Mouse (Mus musculus) kidney, adult 11 months (tissue): ENCODE results near the gene 1700028K03Rik.
A peak's percentile ranks its signal among the peaks of the same experiment; 100 is the strongest.

Source experiments
- DNase-seq: peaks from one replicate; pipeline ENCODE4 v3.0.0; 2022

The 1700028K03Rik gene

GRCm38 (mm10) chr5:107547955-107548354, 13.4 kb downstream of the 1700028K03Rik start:
- DNase-seq, result no peak

- DNase-seq, result no peak
Observed at GRCm38 (mm10) chr5:107548444-107548843, 13.9 kb downstream of the 1700028K03Rik start.

- no peak for DNase-seq
Observed at GRCm38 (mm10) chr5:107554336-107554735, 19.8 kb downstream of the 1700028K03Rik start.

GRCm38 (mm10) chr5:107556969-107557368, 22.5 kb downstream of the 1700028K03Rik start:
- DNase-seq, result no peak

GRCm38 (mm10) chr5:107569148-107569547, 34.6 kb downstream of the 1700028K03Rik start:
- DNase-seq, result no peak

- peak; percentile 89 for DNase-seq
Observed at GRCm38 (mm10) chr5:107597301-107598077, 63.0 kb downstream of the 1700028K03Rik start, which contains the start of the genes Rpap2 and Glmn. TSS of gene Rpap2 (plus strand) at chr5:107597373. TSS of gene Glmn (minus strand) at chr5:107597888.

GRCm38 (mm10) chr5:107598380-107598779, 63.9 kb downstream of the 1700028K03Rik start:
- no peak for DNase-seq
